Mouse (Mus musculus): ENCODE results near the gene Gm21739. TPM values are rescaled to one million over a fixed set of nuclear protein-coding genes. Genes with fewer than 3 reads are reported as not detected.
"Not testable (repeated sequence)": the region's sequence is repeated elsewhere in the genome, so short reads cannot be mapped to it uniquely, and the experiment has no call there.

The Gm21739 gene
- not detected in 2 replicates for polyA plus RNA-seq (2014; fragmentation: Nextera tagmentation; extraction: Ambion mirVana)

DNA sequence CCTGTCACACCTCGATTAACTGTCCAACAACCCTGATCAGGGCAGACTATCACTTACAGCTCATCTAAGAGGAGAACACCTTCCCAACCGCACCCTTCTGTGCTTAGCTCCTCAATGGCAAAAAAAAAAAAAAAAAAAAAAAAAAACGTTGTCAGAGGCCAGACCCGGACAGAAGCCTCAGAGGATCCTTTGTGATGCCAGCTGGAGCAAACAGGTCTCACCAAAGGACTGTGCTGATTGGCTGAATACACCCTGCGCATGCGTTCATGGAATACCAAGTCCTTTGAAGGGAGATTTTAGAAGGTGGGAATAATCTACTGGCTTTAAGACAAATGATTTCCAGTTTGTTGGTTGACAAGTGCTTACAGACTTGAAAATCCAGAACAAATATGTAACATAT lies at the start of gene Gm21739:
Gene Gm21739 (minus strand): TSS at position 101 of the 400 bp plus-strand sequence.
- not testable (repeated sequence) for ATAC-seq (ENCODE audit: low FRiP score); DNase-seq (ENCODE audit: low spot score, missing footprints); H3K4me3 ChIP-seq (ENCODE audit: low read depth, low read length); H3K27ac ChIP-seq (ENCODE audit: low read depth, low read length); H3K27me3 ChIP-seq (ENCODE audit: control insufficient read depth, insufficient read depth, low read length); H3K9ac ChIP-seq (ENCODE audit: low read length); H3K4me2 ChIP-seq; H3K36me3 ChIP-seq (ENCODE audit: control insufficient read depth, insufficient read depth, low read length); H3K4me1 ChIP-seq (ENCODE audit: control insufficient read depth, insufficient read depth, low read length); H3K9me3 ChIP-seq (ENCODE audit: control insufficient read depth, low read length)
- no CpG with 5 or more reads among the region's 6 CpGs for WGBS
